8 mouse cellular contexts compared by ENCODE assay signal in genomic region chr14:103346729-103347505, GRCm38 (mm10). TPM values are rescaled to one million over a fixed set of nuclear protein-coding genes. Genes with fewer than 3 reads are reported as not detected.
DNase-seq lines count a peak whose midpoint lies in the region; ATAC-seq and TF ChIP-seq lines count a peak whose summit lies in the region.

TSS of gene Mycbp2 (minus strand) at chr14:103346814.

- peak in 1 of 2 experiments; percentile 69; a peak in 1 of 4 replicates for TF ChIP-seq POLR2A in MEL (IDR thresholded peaks at IDR 0.05; ENCODE audit: control insufficient read depth in 1 of 2, insufficient read depth in 1 of 2, low read depth in 1 of 2, low read length in 2 of 2, poor library complexity in 1 of 2)
- peak; percentile 70 for TF ChIP-seq POLR2A in cerebellum, adult 2 months (IDR thresholded peaks at IDR 0.05; ENCODE audit: borderline replicate concordance, insufficient read depth, low read length)

- 4% methylated on average over 38 of the region's 41 CpGs for WGBS in cerebellum, adult 2 months
- WGBS in forebrain, postnatal 0 days: 9% methylated on average over 35 of the region's 41 CpGs
- 3% methylated on average over 39 of the region's 41 CpGs for WGBS in lung, embryonic 15.5 days

- no peak for TF ChIP-seq CTCF in MEL (IDR thresholded peaks at IDR 0.05 in 2 of 3, conservative IDR thresholded peaks at IDR 0.05 in 1 of 3; ENCODE audit: control insufficient read depth in 1 of 3, insufficient read depth in 1 of 3, low read depth in 2 of 3, low read length in 3 of 3, poor library complexity in 1 of 3, severe bottlenecking in 1 of 3)
- TF ChIP-seq CTCF in cerebellum, adult 2 months (IDR thresholded peaks at IDR 0.05; ENCODE audit: borderline replicate concordance, insufficient read depth, low read depth, low read length): no peak
- TF ChIP-seq CTCF in forebrain, postnatal 0 days (IDR thresholded peaks at IDR 0.05; ENCODE audit: low read depth): no peak; the same call in 1 of the 2 replicates

- H3K27ac ChIP-seq in MEL (ENCODE audit: control insufficient read depth, low read depth, low read length): peak within 1 kb of the TSS; percentile 49
- peak within 1 kb of the TSS; percentile 86 for H3K27ac ChIP-seq in cerebellum, adult 2 months (ENCODE audit: insufficient read depth, low read length)
- peak within 1 kb of the TSS; percentile 97 for H3K27ac ChIP-seq in forebrain, postnatal 0 days (ENCODE audit: low read depth, low read length)
- peak within 1 kb of the TSS; percentile 86 for H3K27ac ChIP-seq in lung, embryonic 15.5 days

- H3K36me3 ChIP-seq in MEL (ENCODE audit: control insufficient read depth in 1 of 2, insufficient read depth in 2 of 2, low read length in 2 of 2): peaks cover 0 to 30% of the 10 kb centered on the region in 2 experiments; a peak in 2 of 4 replicates
- no peaks in the 10 kb centered on the region for H3K36me3 ChIP-seq in forebrain, postnatal 0 days (ENCODE audit: insufficient read depth)
- H3K36me3 ChIP-seq in lung, embryonic 15.5 days: no peaks in the 10 kb centered on the region

- H3K27me3 ChIP-seq in MEL (ENCODE audit: control insufficient read depth in 1 of 2, insufficient read depth in 2 of 2, low read length in 2 of 2): no peaks in the 10 kb centered on the region
- H3K27me3 ChIP-seq in cerebellum, adult 2 months (ENCODE audit: control insufficient read depth, insufficient read depth, low read length): no peaks in the 10 kb centered on the region
- no peaks in the 10 kb centered on the region for H3K27me3 ChIP-seq in forebrain, postnatal 0 days (ENCODE audit: insufficient read depth, low read length)
- no peaks in the 10 kb centered on the region for H3K27me3 ChIP-seq in lung, embryonic 15.5 days

- peaks cover 12 to 20% of the 10 kb centered on the region in 2 experiments for H3K4me1 ChIP-seq in MEL (ENCODE audit: control insufficient read depth in 1 of 2, insufficient read depth in 2 of 2, low read length in 2 of 2)
- H3K4me1 ChIP-seq in cerebellum, adult 2 months (ENCODE audit: control insufficient read depth, insufficient read depth, low read length): no peaks in the 10 kb centered on the region; the same call in 1 of the 2 replicates
- H3K4me1 ChIP-seq in forebrain, postnatal 0 days (ENCODE audit: insufficient read depth): peaks cover 22% of the 10 kb centered on the region
- peaks cover 18% of the 10 kb centered on the region for H3K4me1 ChIP-seq in lung, embryonic 15.5 days

- peak within 1 kb of the TSS; percentile 90 for H3K9ac ChIP-seq in MEL (ENCODE audit: control insufficient read depth, low read depth, low read length, poor library complexity, severe bottlenecking)
- peak within 1 kb of the TSS; percentile 83 for H3K9ac ChIP-seq in forebrain, postnatal 0 days
- peak within 1 kb of the TSS; percentile 76 for H3K9ac ChIP-seq in lung, embryonic 15.5 days

- no peaks in the 10 kb centered on the region for H3K9me3 ChIP-seq in MEL (replicated peaks; ENCODE audit: insufficient read depth, low read length)
- H3K9me3 ChIP-seq in forebrain, postnatal 0 days (ENCODE audit: low read length): no peaks in the 10 kb centered on the region
- H3K9me3 ChIP-seq in lung, embryonic 15.5 days: no peaks in the 10 kb centered on the region

- H3K4me3 ChIP-seq in MEL (ENCODE audit: control insufficient read depth in 1 of 2, insufficient read depth in 1 of 2, low read depth in 2 of 2, low read length in 2 of 2): peak within 1 kb of the TSS; percentile 55 to 85
- peak within 1 kb of the TSS; percentile 85 for H3K4me3 ChIP-seq in cerebellum, adult 2 months (replicated peaks; ENCODE audit: insufficient read depth, low read depth, low read length)
- peak within 1 kb of the TSS; percentile 84 for H3K4me3 ChIP-seq in forebrain, postnatal 0 days (ENCODE audit: low read depth, low read length)
- H3K4me3 ChIP-seq in lung, embryonic 15.5 days: peak within 1 kb of the TSS; percentile 82

- peak within 1 kb of the TSS; percentile 52 for H3K4me2 ChIP-seq in forebrain, postnatal 0 days (ENCODE audit: low read depth)
- H3K4me2 ChIP-seq in lung, embryonic 15.5 days: peak within 1 kb of the TSS; percentile 67

- peak; percentile 96 for DNase-seq in MEL (ENCODE audit: low read depth, low spot score)
- peak; percentile 99 to 100 for DNase-seq in cerebellum, adult 2 months
- DNase-seq in forebrain, postnatal 0 days: peak; percentile 97
- peak; percentile 99 for DNase-seq in heart, postnatal 4 days
- peak; percentile 97 for DNase-seq in layer of hippocampus, adult 8-10 months (ENCODE audit: low spot score in 2 of 2)
- peak; percentile 98 for DNase-seq in ovary, adult 18-20 months (ENCODE audit: low spot score)
- DNase-seq in thymus, postnatal 0 days (ENCODE audit: low spot score): peak; percentile 93

- TF ChIP-seq EP300 in MEL (IDR thresholded peaks at IDR 0.05; ENCODE audit: low read depth in 1 of 2, low read length in 2 of 2): peak in 1 of 2 experiments; percentile 21; a peak in 1 of 4 replicates

- ATAC-seq in forebrain, postnatal 0 days: peak; percentile 95
- ATAC-seq in lung, embryonic 15.5 days (ENCODE audit: borderline replicate concordance, extremely low read depth, low FRiP score, low TSS enrichment): peak; percentile 99

- no peak for TF ChIP-seq RAD21 in MEL (IDR thresholded peaks at IDR 0.05; ENCODE audit: low read depth, low read length)

- H3K79me2 ChIP-seq in MEL (ENCODE audit: control insufficient read depth, insufficient read depth, low read length, poor library complexity): peaks cover 20% of the 10 kb centered on the region

TF ChIP-seq in MEL, 35 proteins besides CTCF, POLR2A, EP300 and RAD21:
- TF ChIP-seq ZC3H11A (IDR thresholded peaks at IDR 0.05; ENCODE audit: low read depth, low read length) (no peak), MXI1 (IDR thresholded peaks at IDR 0.05; ENCODE audit: low read depth, low read length) (peak; percentile 79), NELFE (IDR thresholded peaks at IDR 0.05; ENCODE audit: low read depth, low read length) (peak; percentile 74), ETS1 (IDR thresholded peaks at IDR 0.05; ENCODE audit: low read depth, low read length) (peak; percentile 28; the same call in 1 of the 2 replicates), MAX (IDR thresholded peaks at IDR 0.05; ENCODE audit: low read length) (peak; percentile 79), POLR2AphosphoS5 (IDR thresholded peaks at IDR 0.05; ENCODE audit: borderline replicate concordance, low read depth, low read length) (no peak), GATA1 (IDR thresholded peaks at IDR 0.05; ENCODE audit: low read depth, low read length) (no peak), MYC (IDR thresholded peaks at IDR 0.05; ENCODE audit: low read depth, low read length) (peak; percentile 52; the same call in 1 of the 2 replicates), ZMIZ1 (IDR thresholded peaks at IDR 0.05; ENCODE audit: low read depth, low read length) (peak; percentile 78), JUND (IDR thresholded peaks at IDR 0.05; ENCODE audit: low read depth, low read length) (no peak), HCFC1 (IDR thresholded peaks at IDR 0.05; ENCODE audit: low read depth, low read length) (peak; percentile 80), ELF1 (IDR thresholded peaks at IDR 0.05; ENCODE audit: low read depth, low read length) (peak; percentile 52; the same call in 1 of the 2 replicates), GABPA (IDR thresholded peaks at IDR 0.05; ENCODE audit: low read depth, low read length) (no peak), CHD1 (IDR thresholded peaks at IDR 0.05; ENCODE audit: low read depth, low read length) (no peak), TAL1 (IDR thresholded peaks at IDR 0.05; ENCODE audit: low read length) (no peak), NRF1 (IDR thresholded peaks at IDR 0.05; ENCODE audit: insufficient read depth, low read depth, low read length, poor library complexity, severe bottlenecking) (peak; percentile 98), TBP (IDR thresholded peaks at IDR 0.05; ENCODE audit: low read depth, low read length) (peak; percentile 32; the same call in 1 of the 2 replicates), POLR2AphosphoS2 (IDR thresholded peaks at IDR 0.05; ENCODE audit: low read length) (peak; percentile 61; the same call in 1 of the 2 replicates), ZKSCAN1 (IDR thresholded peaks at IDR 0.05; ENCODE audit: low read depth, low read length) (no peak), KAT2A (conservative IDR thresholded peaks at IDR 0.05; ENCODE audit: low read depth, low read length) (no peak; the same call in 1 of the 2 replicates), SIN3A (IDR thresholded peaks at IDR 0.05; ENCODE audit: low read length) (peak; percentile 95), MAZ (IDR thresholded peaks at IDR 0.05; ENCODE audit: low read depth, low read length) (peak; percentile 93), MYB (IDR thresholded peaks at IDR 0.05; ENCODE audit: low read depth, low read length) (no peak), USF1 (IDR thresholded peaks at IDR 0.05; ENCODE audit: low read depth, low read length) (peak; percentile 16; the same call in 1 of the 2 replicates), TCF12 (IDR thresholded peaks at IDR 0.05; ENCODE audit: low read depth, low read length) (peak; percentile 51), E2F4 (IDR thresholded peaks at IDR 0.05; ENCODE audit: borderline replicate concordance, low read depth, low read length) (no peak), MEF2A (IDR thresholded peaks at IDR 0.05; ENCODE audit: extremely low read depth, insufficient replicate concordance, low read depth, low read length, poor library complexity, severe bottlenecking) (no peak), ZNF384 (IDR thresholded peaks at IDR 0.05; ENCODE audit: low read depth, low read length) (no peak)

RNA-seq across cellular contexts. Expression of gene Mycbp2, which starts in this region (rescaled TPM):
- total RNA-seq in MEL (2012; rRNA removed): 9.1 and 11.8 TPM in 2 replicates
- 10 to 100 TPM; 23.4 to 28.0 TPM for polyA plus RNA-seq in MEL (2012; ENCODE audit: insufficient read depth in 1 of 2, insufficient read length in 2 of 2, low read depth in 1 of 2, low replicate concordance in 2 of 2, missing spikeins in 1 of 2)
- 146 and 147 TPM in 2 replicates for polyA plus RNA-seq in cerebellum, adult 2 months (2012; rRNA removed)
- total RNA-seq in forebrain, postnatal 0 days (2014; rRNA removed): 93.1 and 113 TPM in 2 replicates
- 35.2 and 49.3 TPM in 2 replicates for polyA plus RNA-seq in forebrain, postnatal 0 days (2015; fragmentation: Nextera tagmentation; extraction: Ambion mirVana)
- total RNA-seq in heart, postnatal 4 days (2021): 10 to 100 TPM; 30.9 to 33.3 TPM
- 100 to 1,000 TPM; 148 to 185 (median 165) TPM for total RNA-seq in layer of hippocampus, adult 8-10 months (2022)
- polyA plus RNA-seq in lung, embryonic 15.5 days (2015; fragmentation: Nextera tagmentation; extraction: Ambion mirVana): 14.1 and 16.5 TPM in 2 replicates
- 21.0 and 26.7 TPM in 2 replicates for polyA plus RNA-seq in thymus, postnatal 0 days (2015; fragmentation: Nextera tagmentation; extraction: Ambion mirVana)

Comparison
In these comparisons a context has a peak if more than half of its experiments do, and no peak if none do; other contexts are left out.
1. Peak in every context shown above with its lines: DNase-seq, ATAC-seq, H3K4me3 ChIP-seq and H3K27ac ChIP-seq.